Mouse (Mus musculus) natural killer cell, adult 2 months (primary cell): Measurements from ENCODE around the gene Sox5.

Source experiments
- DNase-seq, 2 experiments: peaks; one replicate each; pipeline ENCODE4 v3.0.0; 2022; ENCODE audit warnings: low spot score in 2 of 2

The Sox5 gene

GRCm38 (mm10) chr6:144659115-144660108 lies 122.4 kb downstream of the Sox5 start:
- no peak for DNase-seq

- no peak for DNase-seq
Measured at GRCm38 (mm10) chr6:144652876-144653275, 128.9 kb downstream of the Sox5 start.

- DNase-seq: no peak
Measured at GRCm38 (mm10) chr6:144648896-144649295, 132.9 kb downstream of the Sox5 start.

- DNase-seq: no peak
Measured at GRCm38 (mm10) chr6:144648124-144648591, 133.6 kb downstream of the Sox5 start.

- DNase-seq: no peak
Measured at GRCm38 (mm10) chr6:144646331-144646730, 135.4 kb downstream of the Sox5 start.

- no peak for DNase-seq
Measured at GRCm38 (mm10) chr6:144645796-144646195, 136.0 kb downstream of the Sox5 start.

GRCm38 (mm10) chr6:144644711-144645110 lies 137.1 kb downstream of the Sox5 start:
- peak; percentile 16 to 50 for DNase-seq

- DNase-seq: no peak
Measured at GRCm38 (mm10) chr6:144643601-144644000, 138.2 kb downstream of the Sox5 start.

- DNase-seq: no peak
Measured at GRCm38 (mm10) chr6:144641888-144642287, 139.9 kb downstream of the Sox5 start.

- DNase-seq: no peak
Measured at GRCm38 (mm10) chr6:144640591-144640990, 141.2 kb downstream of the Sox5 start.

- no peak for DNase-seq
Measured at GRCm38 (mm10) chr6:144638547-144638946, 143.2 kb downstream of the Sox5 start.

GRCm38 (mm10) chr6:144627539-144628115 lies 154.2 kb downstream of the Sox5 start:
- DNase-seq: no peak

- no peak for DNase-seq
Measured at GRCm38 (mm10) chr6:144621089-144621769, 160.5 kb downstream of the Sox5 start.

- no peak for DNase-seq
Measured at GRCm38 (mm10) chr6:144611383-144611791, 170.4 kb downstream of the Sox5 start.

- no peak for DNase-seq
Measured at GRCm38 (mm10) chr6:144610878-144611277, 170.9 kb downstream of the Sox5 start.

- no peak for DNase-seq
Measured at GRCm38 (mm10) chr6:144602883-144603282, 178.9 kb downstream of the Sox5 start.

- DNase-seq: no peak
Measured at GRCm38 (mm10) chr6:144600351-144600750, 181.4 kb downstream of the Sox5 start.

GRCm38 (mm10) chr6:144598324-144598973 lies 183.3 kb downstream of the Sox5 start:
- DNase-seq: no peak

- DNase-seq: no peak
Measured at GRCm38 (mm10) chr6:144596536-144597210, 185.1 kb downstream of the Sox5 start.

- no peak for DNase-seq
Measured at GRCm38 (mm10) chr6:144584854-144585253, 196.9 kb downstream of the Sox5 start.
